Mouse (Mus musculus): Measurements from ENCODE around the gene Nt5e.
"Not testable (repeated sequence)": the region's sequence is repeated elsewhere in the genome, so short reads cannot be mapped to it uniquely, and the experiment has no call there.

Nt5e gene

GRCm38 (mm10) chr9:88326930-88327901 is at the start of gene Nt5e:
Gene Nt5e, plus strand, starts transcription at chr9:88327197.
- DNase-seq: peak; percentile 26

GRCm38 (mm10) chr9:88277588-88277987 is 49.4 kb upstream of the Nt5e start:
- no peak for DNase-seq

- no peak for DNase-seq
Observed at GRCm38 (mm10) chr9:88279728-88280127, 47.3 kb upstream of the Nt5e start.

GRCm38 (mm10) chr9:88289568-88290168 is 37.3 kb upstream of the Nt5e start:
- DNase-seq: no peak

DNA sequence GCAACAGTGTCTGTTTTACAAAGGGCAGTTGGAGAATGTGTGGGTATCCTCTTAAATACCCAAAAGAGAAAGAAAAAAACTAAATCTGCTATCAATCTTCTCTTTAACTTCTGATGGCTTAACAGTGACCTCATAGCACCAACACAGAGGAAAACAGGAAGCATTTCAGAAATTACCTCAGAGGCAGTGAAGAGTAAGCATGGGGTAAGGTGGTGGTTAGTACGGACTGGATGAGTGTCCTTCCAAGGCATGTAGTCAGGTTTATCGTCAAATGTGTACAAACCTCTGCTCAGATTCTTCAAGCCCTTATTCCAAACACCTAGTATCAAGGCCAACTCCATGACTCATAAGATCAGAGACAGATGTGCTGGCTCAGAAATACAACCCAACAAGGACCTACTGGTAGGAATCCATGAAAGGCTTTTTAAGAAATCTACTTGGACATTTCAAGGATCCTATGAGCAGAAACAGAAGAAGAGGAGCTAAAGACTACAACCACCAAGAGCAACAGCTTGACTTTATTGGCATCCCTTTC is 34.1 kb upstream of the Nt5e start:
- DNase-seq: no peak

DNA sequence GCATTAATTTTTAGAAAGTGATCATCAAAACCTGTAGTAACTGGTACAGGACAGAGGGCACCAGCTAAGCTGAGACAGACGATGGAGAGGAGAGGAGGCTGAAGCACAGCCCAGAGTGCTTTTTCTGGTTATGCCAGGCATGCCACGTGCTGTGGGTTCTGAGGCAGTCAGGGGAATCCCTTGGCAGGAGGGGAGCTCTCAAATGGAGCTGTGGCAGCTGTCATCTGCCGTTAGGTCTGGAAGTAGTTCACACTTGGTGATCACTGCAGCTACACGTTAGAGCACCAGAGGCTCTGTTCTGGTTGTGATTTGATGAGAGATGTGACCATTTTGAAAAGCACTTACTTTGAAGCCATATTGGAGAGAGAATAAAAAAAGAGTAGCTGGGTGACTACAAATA is 31.2 kb upstream of the Nt5e start:
- DNase-seq: no peak

- DNase-seq: no peak
Observed at GRCm38 (mm10) chr9:88296321-88296720, 30.7 kb upstream of the Nt5e start.

DNA sequence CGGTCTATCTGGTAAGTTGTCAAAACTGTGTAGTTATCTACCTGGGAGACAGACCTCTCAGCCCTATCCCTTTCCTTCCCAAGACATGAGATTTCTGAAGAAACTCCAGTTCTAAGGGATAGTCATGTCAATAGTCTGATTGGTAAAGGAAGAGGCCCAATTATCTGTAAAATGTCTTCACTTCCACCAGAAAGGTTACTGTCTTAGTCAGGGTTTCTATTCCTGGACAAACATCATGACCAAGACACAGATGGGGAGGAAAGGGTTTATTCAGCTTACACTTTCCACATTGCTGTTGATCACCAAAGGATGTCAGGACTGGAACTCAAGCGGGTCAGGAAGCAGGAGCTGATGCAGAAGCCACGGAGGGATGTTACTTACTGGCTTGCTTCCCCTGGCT is 29.8 kb upstream of the Nt5e start:
- not testable (repeated sequence) for DNase-seq

DNA sequence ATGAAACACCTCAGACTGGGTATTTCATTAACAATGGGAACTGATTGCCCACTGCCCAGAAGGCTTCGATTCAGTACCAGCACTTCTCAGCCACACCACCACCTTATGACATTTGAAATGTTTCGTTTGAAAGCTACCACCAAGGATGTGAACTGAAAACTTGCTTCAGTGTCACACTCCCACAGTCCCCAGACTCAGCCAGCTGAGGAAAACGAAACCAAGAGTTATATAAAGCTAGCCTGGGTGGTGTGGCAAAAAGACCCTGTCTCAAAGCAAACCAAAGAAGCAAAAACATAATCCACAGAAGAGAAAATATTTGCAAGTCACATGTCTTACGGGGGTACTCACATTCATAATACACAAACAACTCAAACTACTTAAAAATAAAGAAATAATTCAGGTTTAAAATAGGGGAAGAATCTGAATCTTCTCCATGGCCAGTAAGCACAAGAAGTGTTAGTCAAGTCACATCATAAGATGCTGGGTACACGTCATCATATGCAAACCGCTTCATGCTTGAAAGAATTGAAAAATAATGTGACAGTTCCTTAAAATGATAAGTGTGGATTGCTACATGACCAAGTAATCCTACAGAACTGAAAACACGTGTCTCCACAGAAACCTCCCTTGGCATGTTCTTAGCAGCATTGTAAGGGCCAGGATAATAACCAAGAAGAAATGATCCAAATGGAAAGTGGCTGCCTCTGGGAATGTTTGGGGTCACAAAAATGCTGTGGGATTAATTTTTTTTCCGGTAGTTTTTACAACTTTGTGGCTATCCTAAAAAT is 28.9 kb upstream of the Nt5e start:
- no peak for DNase-seq

GRCm38 (mm10) chr9:88307019-88307618 is 19.9 kb upstream of the Nt5e start:
- DNase-seq: no peak

DNA sequence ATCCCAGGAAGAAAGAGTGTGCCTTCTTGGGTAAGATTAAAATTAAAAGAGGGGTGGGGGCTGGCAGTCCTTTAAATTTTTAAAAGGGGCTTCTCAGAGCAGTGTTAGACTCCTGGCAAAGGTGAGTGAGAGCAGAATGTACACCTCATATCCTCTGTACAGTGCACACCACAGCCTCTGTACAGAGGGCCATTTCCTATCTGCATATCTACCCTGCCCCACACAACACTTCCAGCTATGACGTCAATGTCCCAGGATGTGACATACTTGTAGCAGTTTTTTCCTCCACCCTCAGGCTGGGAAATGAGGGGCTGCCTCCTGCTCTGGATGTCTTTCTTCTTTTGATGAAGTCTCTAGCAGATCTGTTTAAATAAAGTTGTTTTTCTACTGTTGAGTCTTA is 17.9 kb upstream of the Nt5e start:
- no peak for DNase-seq

- DNase-seq: no peak
Observed at GRCm38 (mm10) chr9:88319226-88319625, 7.8 kb upstream of the Nt5e start.

- DNase-seq: no peak
Observed at GRCm38 (mm10) chr9:88324616-88325015, 2.4 kb upstream of the Nt5e start.

GRCm38 (mm10) chr9:88328666-88329065 is 1.7 kb downstream of the Nt5e start:
- DNase-seq: no peak

DNA sequence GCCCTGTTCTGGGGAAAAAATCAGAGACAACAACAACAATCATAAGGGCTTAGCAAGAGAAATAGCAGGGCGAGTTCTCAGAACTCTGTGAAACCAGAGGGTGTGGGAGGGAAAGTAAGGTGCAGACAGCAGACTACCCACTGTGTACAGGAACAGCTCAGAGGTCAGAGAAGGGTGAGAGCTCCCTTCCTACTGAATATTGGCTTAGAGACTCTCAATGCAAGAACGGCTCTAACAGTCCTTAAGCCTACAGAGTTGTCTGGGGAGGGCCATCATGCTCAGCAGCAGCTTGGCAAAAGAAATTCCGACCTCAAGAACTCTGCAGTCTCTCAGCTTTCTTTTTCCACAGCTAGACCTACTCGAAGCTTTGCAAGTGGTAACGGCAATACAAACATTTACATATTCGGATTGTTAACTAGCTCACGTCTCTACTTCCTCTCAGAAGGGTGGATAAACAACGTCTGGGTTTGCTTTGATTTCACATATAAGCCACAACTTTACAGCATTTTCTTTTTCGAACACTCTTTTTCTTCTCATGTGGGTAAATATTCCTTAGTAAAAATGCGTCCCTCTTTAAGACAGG is 2.3 kb downstream of the Nt5e start:
- peak; percentile 3 for DNase-seq

DNA sequence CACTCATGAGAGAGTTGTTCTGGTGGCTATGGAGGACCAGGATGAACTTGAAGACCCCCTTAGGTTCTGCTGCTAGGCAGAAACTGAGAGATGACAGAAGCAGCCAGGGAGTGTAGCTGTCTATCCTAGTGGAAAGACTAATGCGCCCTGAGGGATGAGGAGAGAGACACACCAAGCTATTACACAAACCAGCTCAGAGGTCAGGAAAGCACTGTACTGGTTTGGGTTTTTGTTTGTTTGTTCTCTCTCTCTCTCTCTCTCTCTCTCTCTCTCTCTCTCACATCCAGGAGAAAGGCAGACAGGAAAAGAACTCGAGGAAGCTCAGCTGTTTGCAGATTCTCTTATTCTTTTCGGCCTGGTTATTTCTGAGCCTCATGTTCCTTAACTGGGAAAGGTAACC is 3.3 kb downstream of the Nt5e start:
- no peak for DNase-seq

DNA sequence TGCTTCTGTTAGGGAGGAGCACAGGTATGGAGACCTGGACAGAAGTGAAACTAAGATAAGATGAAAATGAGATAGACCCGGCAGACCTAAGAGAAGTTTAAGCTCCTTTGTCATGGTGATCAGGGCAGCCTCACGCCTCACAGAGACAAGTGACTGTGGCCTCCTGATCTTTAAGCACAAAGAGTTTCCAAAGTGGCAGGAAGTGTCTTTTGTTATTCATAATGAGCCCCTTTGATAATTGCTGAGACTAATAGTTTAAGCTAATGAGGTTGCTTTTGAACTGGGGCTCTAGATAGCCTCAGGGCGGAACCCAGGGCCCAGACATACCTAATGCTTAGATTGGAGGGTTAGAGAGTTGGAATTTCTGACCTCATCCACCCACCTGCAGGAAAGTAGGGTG is 5.5 kb downstream of the Nt5e start:
- no peak for DNase-seq

- no peak for DNase-seq
Observed at GRCm38 (mm10) chr9:88335839-88336238, 8.8 kb downstream of the Nt5e start.

- DNase-seq: no peak
Observed at GRCm38 (mm10) chr9:88340819-88341218, 13.8 kb downstream of the Nt5e start.

DNA sequence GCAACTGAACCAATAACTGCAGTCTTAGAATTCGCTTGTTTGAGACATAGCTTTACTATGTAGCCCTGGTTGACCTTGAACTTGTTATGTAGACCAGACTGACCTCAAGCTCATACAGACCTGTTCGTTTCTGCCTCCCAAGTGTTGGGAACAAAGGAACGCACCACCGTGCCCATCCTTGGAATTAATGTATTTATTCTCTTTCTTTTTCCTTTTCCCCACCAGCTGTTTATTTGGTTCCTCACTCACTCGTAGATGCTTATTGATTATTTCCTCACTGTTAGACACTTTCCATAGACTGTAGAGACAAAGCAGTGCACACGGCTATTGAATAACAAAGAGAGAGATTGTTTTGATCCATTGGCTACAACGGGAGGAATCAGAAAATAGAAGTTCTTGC is 15.2 kb downstream of the Nt5e start:
- DNase-seq: no peak

GRCm38 (mm10) chr9:88342701-88343100 is 15.7 kb downstream of the Nt5e start:
- no peak for DNase-seq

- no peak for DNase-seq
Observed at GRCm38 (mm10) chr9:88344424-88344823, 17.4 kb downstream of the Nt5e start.
